Mouse (Mus musculus): ENCODE results near the gene Cpm. TPM values are rescaled to one million over a fixed set of nuclear protein-coding genes. Genes with fewer than 3 reads are reported as not detected.
"Not testable (repeated sequence)": the region's sequence is repeated elsewhere in the genome, so short reads cannot be mapped to it uniquely, and the experiment has no call there.

The Cpm gene
- polyA plus RNA-seq, 1 experiment from 2014 or later: 5.0 TPM

DNA sequence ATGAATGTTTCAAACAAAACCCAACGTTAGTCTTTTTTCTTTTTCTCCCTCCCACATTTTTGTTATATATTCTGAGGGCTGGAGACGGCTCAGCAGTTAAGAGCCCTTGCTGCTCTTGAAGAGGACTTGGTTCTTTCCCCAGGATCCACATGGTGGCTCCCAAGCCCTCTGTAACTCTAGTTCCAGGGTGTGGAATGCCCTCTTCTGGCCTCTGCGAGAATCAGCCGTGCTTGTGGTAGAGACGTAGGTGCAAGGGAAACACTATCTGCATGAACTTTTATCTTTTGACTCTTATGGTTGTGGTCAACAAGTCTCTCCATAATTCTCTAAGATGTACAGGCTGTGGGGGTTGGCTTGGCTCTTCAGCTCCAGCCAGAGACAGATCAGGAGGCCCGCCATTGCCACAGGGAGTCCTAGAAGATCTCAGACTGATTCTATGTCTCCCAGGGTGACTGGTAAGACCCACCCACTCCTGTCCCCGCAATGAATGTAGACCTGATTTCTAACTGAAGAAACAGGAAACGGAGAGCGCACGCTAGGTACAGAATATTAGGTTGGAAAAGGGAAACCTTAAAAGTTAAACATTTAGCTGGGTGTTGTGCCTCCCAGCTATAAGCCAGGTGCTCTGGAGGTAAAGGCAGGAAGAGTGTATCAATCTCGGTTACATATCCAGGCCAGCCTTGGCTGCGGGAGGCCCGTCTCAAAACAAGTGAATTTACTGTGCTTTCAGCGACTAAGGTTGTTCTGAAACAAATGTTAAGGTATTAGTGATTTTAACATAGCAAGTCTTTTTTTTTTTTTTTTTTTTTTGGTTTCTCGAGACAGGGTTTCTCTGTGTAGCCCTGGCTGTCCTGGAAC, 102.2 kb downstream of the Cpm start:
- WGBS: 63% methylated on average over 14 of the region's 15 CpGs
- DNase-seq (ENCODE audit: low spot score) (no peak), ATAC-seq (replicated peaks; ENCODE audit: low FRiP score) (no peak)
- Histone ChIP-seq H3K4me2 (ENCODE audit: low read depth, low read length, severe bottlenecking) (no peak overlapping the region), H3K4me3 (ENCODE audit: low read depth, low read length) (no peak overlapping the region), H3K9ac (ENCODE audit: low read length) (no peak overlapping the region), H3K27me3 (ENCODE audit: control insufficient read depth, insufficient read depth, low read length) (no peaks in the 10 kb centered on the region), H3K9me3 (ENCODE audit: control insufficient read depth, low read length) (no peaks in the 10 kb centered on the region), H3K4me1 (replicated peaks; ENCODE audit: control insufficient read depth, insufficient read depth, low read length) (no peaks in the 10 kb centered on the region), H3K27ac (ENCODE audit: low read depth, low read length) (no peak overlapping the region), H3K36me3 (ENCODE audit: control insufficient read depth, insufficient read depth, low read length) (no peaks in the 10 kb centered on the region)

DNA sequence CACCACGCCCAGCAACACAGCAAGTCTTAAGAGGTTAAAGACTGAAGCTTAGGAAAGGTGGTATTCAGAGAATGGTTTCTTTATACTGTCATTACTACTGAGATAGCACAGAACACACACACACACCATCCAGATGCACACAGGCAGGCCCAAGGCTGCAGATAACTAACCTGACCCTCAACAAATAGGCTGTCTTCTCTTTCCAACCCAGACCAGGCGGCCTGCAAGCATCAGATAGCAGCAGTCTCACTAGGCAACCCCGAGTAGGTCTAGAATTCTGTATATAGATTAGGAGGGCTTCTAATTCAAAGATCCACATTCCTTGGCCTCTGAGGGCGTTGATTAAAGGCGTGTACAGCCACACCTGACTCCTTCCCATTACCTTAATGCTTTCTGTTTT, 102.9 kb downstream of the Cpm start:
- Histone ChIP-seq H3K4me1 (replicated peaks; ENCODE audit: control insufficient read depth, insufficient read depth, low read length) (no peaks in the 10 kb centered on the region), H3K4me2 (ENCODE audit: low read depth, low read length, severe bottlenecking) (no peak overlapping the region), H3K36me3 (ENCODE audit: control insufficient read depth, insufficient read depth, low read length) (no peaks in the 10 kb centered on the region), H3K9ac (ENCODE audit: low read length) (no peak overlapping the region), H3K27ac (ENCODE audit: low read depth, low read length) (no peak overlapping the region), H3K9me3 (ENCODE audit: control insufficient read depth, low read length) (no peaks in the 10 kb centered on the region), H3K4me3 (ENCODE audit: low read depth, low read length) (no peak overlapping the region), H3K27me3 (ENCODE audit: control insufficient read depth, insufficient read depth, low read length) (no peaks in the 10 kb centered on the region)
- ATAC-seq (replicated peaks; ENCODE audit: low FRiP score): no peak
- WGBS: 86% methylated on average over 5 of the region's 5 CpGs
- DNase-seq (ENCODE audit: low spot score): no peak

DNA sequence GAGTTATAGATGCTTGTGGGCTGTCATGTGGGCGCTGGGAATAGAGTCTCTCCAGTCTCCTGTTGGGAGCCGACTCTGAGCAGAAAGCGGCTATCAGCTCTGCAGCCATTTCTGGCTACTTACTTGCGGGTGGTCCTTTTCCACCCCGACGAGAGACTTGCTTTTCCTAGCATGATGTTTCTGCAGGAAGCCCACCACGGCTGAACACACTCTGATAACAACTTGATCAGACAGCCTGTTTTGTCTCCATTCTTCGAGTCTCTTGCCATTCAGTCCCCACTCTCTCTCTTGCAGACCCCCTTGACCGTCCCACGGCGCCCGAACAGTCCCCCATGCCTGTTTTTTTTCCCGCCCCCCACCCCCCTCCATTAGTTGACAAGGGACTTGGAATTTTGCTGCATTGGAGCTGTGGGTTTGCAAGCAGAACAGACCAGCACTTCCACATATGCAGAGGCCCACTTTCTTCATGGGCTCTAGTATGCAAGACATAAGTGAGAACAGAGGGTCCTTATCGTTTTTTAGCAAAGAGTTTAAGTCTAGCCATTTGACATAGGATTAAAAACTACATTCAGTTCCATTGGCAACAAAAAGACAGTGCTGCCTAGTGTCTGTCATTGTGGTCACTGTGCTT, 103.8 kb downstream of the Cpm start:
- H3K4me1 ChIP-seq (replicated peaks; ENCODE audit: control insufficient read depth, insufficient read depth, low read length): no peaks in the 10 kb centered on the region
- 87% methylated on average over 14 of the region's 14 CpGs for WGBS
- H3K36me3 ChIP-seq (ENCODE audit: control insufficient read depth, insufficient read depth, low read length): no peaks in the 10 kb centered on the region
- no peaks in the 10 kb centered on the region for H3K27me3 ChIP-seq (ENCODE audit: control insufficient read depth, insufficient read depth, low read length)
- H3K4me2 ChIP-seq (ENCODE audit: low read depth, low read length, severe bottlenecking): no peak overlapping the region
- H3K4me3 ChIP-seq (ENCODE audit: low read depth, low read length): no peak overlapping the region
- no peaks in the 10 kb centered on the region for H3K9me3 ChIP-seq (ENCODE audit: control insufficient read depth, low read length)
- no peak overlapping the region for H3K9ac ChIP-seq (ENCODE audit: low read length)
- no peak for ATAC-seq (replicated peaks; ENCODE audit: low FRiP score)
- no peak overlapping the region for H3K27ac ChIP-seq (ENCODE audit: low read depth, low read length)
- no peak for DNase-seq (ENCODE audit: low spot score)

DNA sequence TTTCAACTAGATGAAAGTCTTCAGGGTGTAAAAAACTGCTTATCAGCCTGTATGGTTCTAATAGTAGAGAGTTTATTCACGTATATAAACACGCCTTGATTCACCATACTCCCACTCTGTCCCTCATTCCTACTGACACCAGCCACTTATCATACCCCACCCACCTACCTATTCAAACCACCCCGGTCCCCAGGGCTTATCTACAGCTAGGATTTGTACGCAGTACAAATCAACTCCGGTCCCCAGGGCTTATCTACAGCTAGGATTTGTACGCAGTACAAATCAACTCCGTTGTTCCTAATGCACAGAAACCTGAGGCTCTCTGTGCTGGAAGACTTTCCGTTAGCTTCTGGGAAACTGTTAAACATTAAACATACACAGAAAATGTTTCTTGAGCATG, 104.3 kb downstream of the Cpm start:
- H3K9ac ChIP-seq (ENCODE audit: low read length); H3K36me3 ChIP-seq (ENCODE audit: control insufficient read depth, insufficient read depth, low read length); H3K9me3 ChIP-seq (ENCODE audit: control insufficient read depth, low read length); H3K27ac ChIP-seq (ENCODE audit: low read depth, low read length); H3K4me2 ChIP-seq (ENCODE audit: low read depth, low read length, severe bottlenecking); H3K4me3 ChIP-seq (ENCODE audit: low read depth, low read length); H3K4me1 ChIP-seq (replicated peaks; ENCODE audit: control insufficient read depth, insufficient read depth, low read length); H3K27me3 ChIP-seq (ENCODE audit: control insufficient read depth, insufficient read depth, low read length); DNase-seq (ENCODE audit: low spot score); ATAC-seq (replicated peaks; ENCODE audit: low FRiP score): not testable (repeated sequence)
- 92% methylated on average over 7 of the region's 8 CpGs for WGBS

- H3K9ac ChIP-seq (ENCODE audit: low read length); H3K27me3 ChIP-seq (ENCODE audit: control insufficient read depth, insufficient read depth, low read length); H3K27ac ChIP-seq (ENCODE audit: low read depth, low read length); H3K4me2 ChIP-seq (ENCODE audit: low read depth, low read length, severe bottlenecking); H3K4me3 ChIP-seq (ENCODE audit: low read depth, low read length); H3K9me3 ChIP-seq (ENCODE audit: control insufficient read depth, low read length); H3K4me1 ChIP-seq (replicated peaks; ENCODE audit: control insufficient read depth, insufficient read depth, low read length); DNase-seq (ENCODE audit: low spot score); H3K36me3 ChIP-seq (ENCODE audit: control insufficient read depth, insufficient read depth, low read length); ATAC-seq (replicated peaks; ENCODE audit: low FRiP score): not testable (repeated sequence)
- 86% methylated on average over 9 of the region's 10 CpGs for WGBS
Measured at GRCm38 (mm10) chr10:117734104-117734852, 105.0 kb downstream of the Cpm start.

- not testable (repeated sequence) for H3K4me1 ChIP-seq (replicated peaks; ENCODE audit: control insufficient read depth, insufficient read depth, low read length); H3K36me3 ChIP-seq (ENCODE audit: control insufficient read depth, insufficient read depth, low read length); DNase-seq (ENCODE audit: low spot score); H3K4me3 ChIP-seq (ENCODE audit: low read depth, low read length); H3K27me3 ChIP-seq (ENCODE audit: control insufficient read depth, insufficient read depth, low read length); H3K9me3 ChIP-seq (ENCODE audit: control insufficient read depth, low read length); ATAC-seq (replicated peaks; ENCODE audit: low FRiP score); H3K9ac ChIP-seq (ENCODE audit: low read length); H3K27ac ChIP-seq (ENCODE audit: low read depth, low read length); H3K4me2 ChIP-seq (ENCODE audit: low read depth, low read length, severe bottlenecking)
- WGBS: 94% methylated on average over 11 of the region's 12 CpGs
Measured at GRCm38 (mm10) chr10:117735396-117735795, 106.1 kb downstream of the Cpm start.

- no peak for ATAC-seq (replicated peaks; ENCODE audit: low FRiP score)
- 91% methylated on average over 5 of the region's 5 CpGs for WGBS
Measured at GRCm38 (mm10) chr10:117736573-117736972, 107.3 kb downstream of the Cpm start.

More at GRCm38 (mm10) chr10:117736573-117736972, 107.3 kb downstream of the Cpm start:
- H3K4me1 ChIP-seq (replicated peaks; ENCODE audit: control insufficient read depth, insufficient read depth, low read length): no peaks in the 10 kb centered on the region
- H3K4me2 ChIP-seq (ENCODE audit: low read depth, low read length, severe bottlenecking): no peak overlapping the region
- no peak for DNase-seq (ENCODE audit: low spot score)
- no peaks in the 10 kb centered on the region for H3K27me3 ChIP-seq (ENCODE audit: control insufficient read depth, insufficient read depth, low read length)
- no peaks in the 10 kb centered on the region for H3K9me3 ChIP-seq (ENCODE audit: control insufficient read depth, low read length)
- H3K9ac ChIP-seq (ENCODE audit: low read length): no peak overlapping the region
- no peak overlapping the region for H3K27ac ChIP-seq (ENCODE audit: low read depth, low read length)
- H3K4me3 ChIP-seq (ENCODE audit: low read depth, low read length): no peak overlapping the region
- H3K36me3 ChIP-seq (ENCODE audit: control insufficient read depth, insufficient read depth, low read length): no peaks in the 10 kb centered on the region; the same call in 1 of the 2 replicates
